Mouse (Mus musculus): ENCODE results near the gene Nrp1.

DNA sequence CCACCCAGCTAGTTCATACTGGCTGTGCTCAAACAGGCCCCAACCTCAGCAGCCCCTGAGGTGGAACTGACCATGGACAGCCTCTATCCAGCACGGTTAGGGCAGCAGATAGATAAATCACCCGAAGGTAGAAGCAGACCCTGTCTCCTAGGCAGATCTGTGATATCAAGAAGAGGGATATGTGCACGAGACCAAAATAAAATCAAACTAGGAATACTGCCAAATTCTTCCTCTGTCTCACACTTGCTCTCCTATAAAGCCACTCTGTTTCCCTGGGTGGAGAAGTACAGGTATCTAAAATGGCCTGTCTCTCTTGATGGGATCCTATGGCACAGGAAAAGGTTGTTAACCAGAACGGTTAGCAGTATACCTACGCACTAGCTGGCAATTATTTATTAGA lies 2.2 kb upstream of the Nrp1 start:
- TF ChIP-seq POLR2A (IDR thresholded peaks at IDR 0.05; ENCODE audit: borderline replicate concordance, low read depth, low read length) (no peak), CTCF (IDR thresholded peaks at IDR 0.05; ENCODE audit: low read depth, low read length) (no peak)
